Comparison of ENCODE assay signal across 19 mouse cellular contexts in the genomic region with DNA sequence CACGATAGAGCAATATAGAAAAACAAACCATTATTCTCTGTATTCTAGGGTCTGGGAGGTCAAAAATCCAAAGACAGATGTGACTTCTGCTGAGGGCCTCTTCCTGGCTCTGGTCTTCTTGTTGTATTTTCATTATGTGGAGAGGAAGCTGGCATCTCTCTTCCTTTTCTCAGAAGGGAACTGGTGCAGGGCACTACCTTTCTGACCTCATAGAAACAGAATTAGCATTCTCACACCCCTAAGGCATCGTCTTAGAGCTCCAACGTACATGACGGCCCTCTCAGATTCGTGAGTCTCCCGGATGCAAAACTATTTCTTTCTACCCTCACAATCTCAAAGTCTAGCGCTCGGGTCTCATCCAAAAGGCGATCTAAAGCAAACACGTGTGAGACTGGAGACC. TPM values are rescaled to one million over a fixed set of nuclear protein-coding genes. Genes with fewer than 3 reads are reported as not detected.
A peak's percentile ranks its signal among the peaks of the same experiment; 100 is the strongest.
DNase-seq lines count a peak whose midpoint lies in the region; ATAC-seq and TF ChIP-seq lines count a peak whose summit lies in the region.
"Had no signal": no experiment of that assay in that cellular context is flagged by ENCODE, and none has a peak within 500 bp of the region (broad histone marks: within the 10 kb centered on the region; RNA-seq: fewer than 3 reads in every experiment).

No protein-coding gene starts in this region.

- no peaks in the 10 kb centered on the region for H3K27me3 ChIP-seq in heart, postnatal 0 days (ENCODE audit: control insufficient read depth, insufficient read depth, low read length)
- H3K27me3 ChIP-seq in liver, postnatal 0 days (ENCODE audit: insufficient read depth, low read length) = no peaks in the 10 kb centered on the region
- no peaks in the 10 kb centered on the region for H3K27me3 ChIP-seq in embryonic facial prominence, embryonic 15.5 days
- no peaks in the 10 kb centered on the region for H3K27me3 ChIP-seq in midbrain, embryonic 11.5 days (ENCODE audit: control insufficient read depth, insufficient read depth, low read length)
- H3K27me3 ChIP-seq: hindbrain, embryonic 13.5 days; intestine, embryonic 15.5 days had no signal

- TF ChIP-seq POLR2A in bone marrow, adult 2 months (IDR thresholded peaks at IDR 0.05; ENCODE audit: borderline replicate concordance, control insufficient read depth, low read depth, low read length) = no peak

- H3K9ac ChIP-seq in heart, postnatal 0 days (replicated peaks; ENCODE audit: low read depth, low read length) = no peak overlapping the region
- H3K9ac ChIP-seq in liver, postnatal 0 days (replicated peaks) = no peak overlapping the region
- no peak overlapping the region for H3K9ac ChIP-seq in embryonic facial prominence, embryonic 15.5 days
- H3K9ac ChIP-seq in midbrain, embryonic 11.5 days (ENCODE audit: low read length) = no peak overlapping the region
- H3K9ac ChIP-seq: forebrain, postnatal 0 days; hindbrain, embryonic 13.5 days; intestine, embryonic 15.5 days had no signal

- H3K4me2 ChIP-seq in heart, postnatal 0 days (ENCODE audit: low read depth, low read length) = no peak overlapping the region
- peak overlapping the region; percentile 40 for H3K4me2 ChIP-seq in liver, postnatal 0 days (ENCODE audit: low read depth, low read length)
- H3K4me2 ChIP-seq in embryonic facial prominence, embryonic 15.5 days (replicated peaks) = no peak overlapping the region
- H3K4me2 ChIP-seq in midbrain, embryonic 11.5 days = no peak overlapping the region
- H3K4me2 ChIP-seq: heart, embryonic 11.5 days; hindbrain, embryonic 13.5 days; intestine, embryonic 15.5 days had no signal

- no peaks in the 10 kb centered on the region for H3K9me3 ChIP-seq in heart, postnatal 0 days (replicated peaks; ENCODE audit: control insufficient read depth, low read length)
- no peaks in the 10 kb centered on the region for H3K9me3 ChIP-seq in liver, postnatal 0 days (ENCODE audit: low read length)
- H3K9me3 ChIP-seq in embryonic facial prominence, embryonic 15.5 days (replicated peaks) = no peaks in the 10 kb centered on the region
- H3K9me3 ChIP-seq in midbrain, embryonic 11.5 days (ENCODE audit: control insufficient read depth, low read length) = no peaks in the 10 kb centered on the region
- H3K9me3 ChIP-seq: hindbrain, embryonic 13.5 days; intestine, embryonic 15.5 days had no signal

- no peak for DNase-seq in heart, postnatal 0 days (ENCODE audit: low spot score)
- no peak for DNase-seq in heart, postnatal 4 days
- DNase-seq in liver, postnatal 0 days = no peak
- no peak for DNase-seq in liver
- DNase-seq in midbrain, embryonic 11.5 days (ENCODE audit: low spot score, missing footprints) = no peak
- DNase-seq: adrenal gland, adult 2 months; cerebellum, adult 9-10 months; forebrain, postnatal 0 days; gastrocnemius, postnatal 36 days; lung, postnatal 10 days; thymus, postnatal 36 days had no signal

- no peak for TF ChIP-seq EP300 in heart, postnatal 0 days (IDR thresholded peaks at IDR 0.05; ENCODE audit: low read depth)
- no peak for TF ChIP-seq EP300 in liver, postnatal 0 days (IDR thresholded peaks at IDR 0.05; ENCODE audit: low read depth)

- 56% methylated on average over 10 of the region's 10 CpGs for WGBS in heart, postnatal 0 days
- WGBS in liver, postnatal 0 days (ENCODE audit: insufficient replicate concordance) = 47% methylated on average over 10 of the region's 10 CpGs
- 25% methylated on average over 10 of the region's 10 CpGs for WGBS in bone marrow, adult 2 months
- WGBS in embryonic facial prominence, embryonic 15.5 days = 54% methylated on average over 10 of the region's 10 CpGs
- 75% methylated on average over 10 of the region's 10 CpGs for WGBS in midbrain, embryonic 11.5 days

- TF ChIP-seq CTCF in heart, postnatal 0 days (IDR thresholded peaks at IDR 0.05; ENCODE audit: low read depth) = no peak
- TF ChIP-seq CTCF in liver, postnatal 0 days (IDR thresholded peaks at IDR 0.05; ENCODE audit: low read depth) = no peak
- no peak for TF ChIP-seq CTCF in bone marrow, adult 2 months (IDR thresholded peaks at IDR 0.05; ENCODE audit: control insufficient read depth, insufficient read depth, low read length)

- no peaks in the 10 kb centered on the region for H3K36me3 ChIP-seq in heart, postnatal 0 days (replicated peaks; ENCODE audit: control insufficient read depth, insufficient read depth, low read length)
- H3K36me3 ChIP-seq in liver, postnatal 0 days (replicated peaks; ENCODE audit: insufficient read depth, low read length) = no peaks in the 10 kb centered on the region
- no peaks in the 10 kb centered on the region for H3K36me3 ChIP-seq in embryonic facial prominence, embryonic 15.5 days
- no peaks in the 10 kb centered on the region for H3K36me3 ChIP-seq in midbrain, embryonic 11.5 days (ENCODE audit: control insufficient read depth, insufficient read depth, low read length)
- H3K36me3 ChIP-seq: hindbrain, embryonic 13.5 days; intestine, embryonic 15.5 days had no signal

- peak overlapping the region; percentile 27; the same call in 1 of the 2 replicates for H3K27ac ChIP-seq in heart, postnatal 0 days (ENCODE audit: low read depth)
- peak overlapping the region; percentile 48 for H3K27ac ChIP-seq in liver, postnatal 0 days (ENCODE audit: low read depth)
- H3K27ac ChIP-seq in bone marrow, adult 2 months (ENCODE audit: control insufficient read depth, insufficient read depth, low read depth, low read length, poor library complexity) = peak overlapping the region; percentile 22
- 0 out of 2 replicates have a peak overlapping the region, but pooled peaks have one; percentile 34 for H3K27ac ChIP-seq in embryonic facial prominence, embryonic 15.5 days (replicated peaks)
- H3K27ac ChIP-seq in midbrain, embryonic 11.5 days (ENCODE audit: low read depth, low read length) = no peak overlapping the region
- H3K27ac ChIP-seq: hindbrain, embryonic 13.5 days had no signal

- H3K4me3 ChIP-seq in heart, postnatal 0 days (ENCODE audit: low read depth, low read length) = no peak overlapping the region
- no peak overlapping the region for H3K4me3 ChIP-seq in liver, postnatal 0 days (ENCODE audit: low read depth, low read length)
- no peak overlapping the region for H3K4me3 ChIP-seq in bone marrow, adult 2 months (replicated peaks; ENCODE audit: control insufficient read depth, low read depth, low read length)
- no peak overlapping the region for H3K4me3 ChIP-seq in embryonic facial prominence, embryonic 15.5 days (replicated peaks)
- H3K4me3 ChIP-seq in midbrain, embryonic 11.5 days (ENCODE audit: low read depth, low read length) = no peak overlapping the region
- H3K4me3 ChIP-seq: hindbrain, embryonic 13.5 days; intestine, embryonic 15.5 days had no signal

- no peak for ATAC-seq in heart, postnatal 0 days (ENCODE audit: insufficient read depth, low read depth)
- no peak for ATAC-seq in liver, postnatal 0 days
- ATAC-seq in embryonic facial prominence, embryonic 15.5 days (ENCODE audit: insufficient number of reproducible peaks, low FRiP score, low TSS enrichment, low read depth) = no peak
- no peak for ATAC-seq in midbrain, embryonic 11.5 days (ENCODE audit: low FRiP score)
- ATAC-seq: forebrain, postnatal 0 days; intestine, embryonic 15.5 days; midbrain, embryonic 16.5 days had no signal

- peaks cover 46% of the 10 kb centered on the region for H3K4me1 ChIP-seq in heart, postnatal 0 days (ENCODE audit: control insufficient read depth, insufficient read depth)
- peaks cover 5% of the 10 kb centered on the region; the same call in 1 of the 2 replicates for H3K4me1 ChIP-seq in liver, postnatal 0 days (ENCODE audit: insufficient read depth)
- H3K4me1 ChIP-seq in bone marrow, adult 2 months (ENCODE audit: control insufficient read depth, insufficient read depth, low read length) = peaks cover 7% of the 10 kb centered on the region
- peaks cover 43% of the 10 kb centered on the region for H3K4me1 ChIP-seq in embryonic facial prominence, embryonic 15.5 days
- peaks cover 6% of the 10 kb centered on the region for H3K4me1 ChIP-seq in midbrain, embryonic 11.5 days (ENCODE audit: control insufficient read depth, insufficient read depth, low read length)

RNA-seq across cellular contexts. Expression of gene Lta4h, which starts 16.3 kb away (rescaled TPM):
- total RNA-seq in heart, postnatal 0 days (2014; rRNA removed; ENCODE audit: low replicate concordance) = 92.1 and 126 TPM in 2 replicates
- 137 and 144 TPM in 2 replicates for polyA plus RNA-seq in heart, postnatal 0 days (2015; fragmentation: Nextera tagmentation; extraction: Ambion mirVana)
- total RNA-seq in heart, postnatal 4 days (2021) = 100 to 1,000 TPM in 1 of 2 experiments, 10 to 100 TPM in 1; 99.3 to 109 TPM
- polyA plus RNA-seq in liver, postnatal 0 days (2015; fragmentation: Nextera tagmentation; extraction: Ambion mirVana) = 63.7 and 68.4 TPM in 2 replicates
- 147 and 309 TPM in 2 replicates for polyA plus RNA-seq in bone marrow, adult 2 months (2011; ENCODE audit: insufficient read depth, insufficient read length, low replicate concordance, missing spikeins)
- 202 and 203 TPM in 2 replicates for polyA plus RNA-seq in embryonic facial prominence, embryonic 15.5 days (2015; fragmentation: Nextera tagmentation; extraction: Ambion mirVana)
- polyA plus RNA-seq in midbrain, embryonic 11.5 days (2014; fragmentation: Nextera tagmentation; extraction: Ambion mirVana) = 172 and 190 TPM in 2 replicates

RNA-seq across cellular contexts. Expression of gene Hal, which starts 51.7 kb away (rescaled TPM):
- not detected in 2 replicates for total RNA-seq in heart, postnatal 0 days (2014; rRNA removed; ENCODE audit: low replicate concordance)
- not detected in 2 replicates for polyA plus RNA-seq in heart, postnatal 0 days (2015; fragmentation: Nextera tagmentation; extraction: Ambion mirVana)
- under 1 TPM; 0.12 to 0.14 TPM for total RNA-seq in heart, postnatal 4 days (2021)
- 30.0 and 44.0 TPM in 2 replicates for polyA plus RNA-seq in liver, postnatal 0 days (2015; fragmentation: Nextera tagmentation; extraction: Ambion mirVana)
- 2.0 and 6.1 TPM in 2 replicates for polyA plus RNA-seq in bone marrow, adult 2 months (2011; ENCODE audit: insufficient read depth, insufficient read length, low replicate concordance, missing spikeins)
- polyA plus RNA-seq in embryonic facial prominence, embryonic 15.5 days (2015; fragmentation: Nextera tagmentation; extraction: Ambion mirVana) = 0.63 and 3.4 TPM in 2 replicates
- polyA plus RNA-seq in midbrain, embryonic 11.5 days (2014; fragmentation: Nextera tagmentation; extraction: Ambion mirVana) = 0.10 TPM in 1 of 2 replicates, not detected in the other
- total RNA-seq: megakaryocyte-erythroid progenitor cell, adult 5-6 weeks had no signal
- polyA plus RNA-seq: embryonic facial prominence, embryonic 11.5 days; heart, embryonic 11.5 days; hindbrain, embryonic 13.5 days; midbrain, embryonic 16.5 days had no signal
